Mouse (Mus musculus) heart, postnatal 10 days (tissue): ENCODE results near the gene Pkm. TPM values are rescaled to one million over a fixed set of nuclear protein-coding genes. Genes with fewer than 3 reads are reported as not detected.
A peak's percentile ranks its signal among the peaks of the same experiment; 100 is the strongest.

Source experiments
- DNase-seq, 2 experiments: peaks; one replicate each; pipeline ENCODE4 v3.0.0; 2021
- intact Hi-C: fragments of 180-260 bp; cut with DNase I; formaldehyde crosslinking; loops from one replicate; pipeline ENCODE4 v1.15.1; 2025
- total RNA-seq, 2 experiments: library from RNA; stranded (reverse); gene quantifications; 2 replicates each; pipeline ENCODE4 v1.2.3; 2021

The Pkm gene
- 1,000 to 10,000 TPM; 1,252 to 1,287 TPM for total RNA-seq

GRCm38 (mm10) chr9:59655958-59656634, at the start of gene Pkm:
TSS of gene Pkm (plus strand) at chr9:59656368.
- intact Hi-C loops = loop anchor here (2.0 to 5.0 kb wide), 2 partner anchors 17 to 169 kb away; partner anchors contain the start of gene Arih1
- peak; percentile 98 for DNase-seq

GRCm38 (mm10) chr9:59610950-59611349, 45.2 kb upstream of the Pkm start:
- intact Hi-C loops = no loop called here
- DNase-seq = no peak

GRCm38 (mm10) chr9:59615797-59616196, 40.4 kb upstream of the Pkm start:
- no peak for DNase-seq
- intact Hi-C loops = no loop called here

- intact Hi-C loops = no loop called here
These were observed 39.4 kb upstream of the Pkm start, which contains the start of gene Parp6 for GRCm38 (mm10) chr9:59616622-59617306. TSS of gene Parp6 (plus strand) at chr9:59617284.

GRCm38 (mm10) chr9:59617307-59617973, 38.7 kb upstream of the Pkm start:
- intact Hi-C loops = no loop called here
- DNase-seq = no peak

More at GRCm38 (mm10) chr9:59616622-59617306, 39.4 kb upstream of the Pkm start, which contains the start of gene Parp6:
- peak; percentile 100 for DNase-seq

GRCm38 (mm10) chr9:59638372-59638771, 17.8 kb upstream of the Pkm start:
- intact Hi-C loops = no loop called here
- DNase-seq = no peak

- intact Hi-C loops = no loop called here
- no peak for DNase-seq
These were observed 16.2 kb upstream of the Pkm start for GRCm38 (mm10) chr9:59639936-59640335.

GRCm38 (mm10) chr9:59641320-59641719, 14.8 kb upstream of the Pkm start:
- no peak for DNase-seq
- intact Hi-C loops = no loop called here

GRCm38 (mm10) chr9:59649911-59650310, 6.3 kb upstream of the Pkm start:
- no peak for DNase-seq
- intact Hi-C loops = no loop called here

- intact Hi-C loops = no loop called here
- DNase-seq = no peak
These were observed 2.8 kb upstream of the Pkm start for GRCm38 (mm10) chr9:59653371-59653770.

GRCm38 (mm10) chr9:59654450-59654983, 1.7 kb upstream of the Pkm start:
- no peak for DNase-seq
- intact Hi-C loops = no loop called here

- peak; percentile 84 to 87 for DNase-seq
- intact Hi-C loops = loop anchor here (2.0 to 5.0 kb wide), 2 partner anchors 16 to 170 kb away; partner anchors contain the start of gene Arih1
These were observed 758 bp downstream of the Pkm start for GRCm38 (mm10) chr9:59656635-59657617.

GRCm38 (mm10) chr9:59658146-59658545, 2.0 kb downstream of the Pkm start:
- peak in 1 of 2 experiments; percentile 11 for DNase-seq
- intact Hi-C loops = loop anchor here (5.0 kb wide), 1 partner anchor 171 kb away; the partner anchor contains the start of gene Arih1

GRCm38 (mm10) chr9:59659036-59660026, 3.2 kb downstream of the Pkm start:
- intact Hi-C loops = loop anchor here (5.0 kb wide), 1 partner anchor 172 kb away; the partner anchor contains the start of gene Arih1
- peak; percentile 91 to 92 for DNase-seq

- DNase-seq = peak; percentile 71 to 78
- intact Hi-C loops = no loop called here
These were observed 4.3 kb downstream of the Pkm start for GRCm38 (mm10) chr9:59660421-59660820.

- intact Hi-C loops = no loop called here
- DNase-seq = peak in 1 of 2 experiments; percentile 32
These were observed 5.3 kb downstream of the Pkm start for GRCm38 (mm10) chr9:59661298-59661975.

GRCm38 (mm10) chr9:59663226-59663625, 7.1 kb downstream of the Pkm start:
- intact Hi-C loops = no loop called here
- DNase-seq = peak in 1 of 2 experiments; percentile 9

- peak in 1 of 2 experiments; percentile 4 for DNase-seq
- intact Hi-C loops = no loop called here
These were observed 7.8 kb downstream of the Pkm start for GRCm38 (mm10) chr9:59663957-59664356.
